Mouse (Mus musculus) embryo, embryonic 11.5 days (tissue): Measurements from ENCODE around the gene BC024063.
"Not testable (repeated sequence)": the region's sequence is repeated elsewhere in the genome, so short reads cannot be mapped to it uniquely, and the experiment has no call there.

Experiments
- DNase-seq: peaks from one replicate; pipeline ENCODE4 v3.0.0-alpha.2; 2012; ENCODE audit warnings: low read depth, low spot score

BC024063 gene

GRCm38 (mm10) chr10:82082728-82083621, at the start of gene BC024063:
TSS of gene BC024063 (plus strand) at chr10:82083353.
- DNase-seq: peak; percentile 56

GRCm38 (mm10) chr10:82042191-82042590, 41.0 kb upstream of the BC024063 start:
- no peak for DNase-seq

GRCm38 (mm10) chr10:82046603-82047002, 36.5 kb upstream of the BC024063 start:
- no peak for DNase-seq

- peak; percentile 91 for DNase-seq
These were observed 35.3 kb upstream of the BC024063 start, which contains the start of gene Zfp873 for GRCm38 (mm10) chr10:82047597-82048459. TSS of gene Zfp873 (plus strand) at chr10:82048123.

- DNase-seq: not testable (repeated sequence)
These were observed 34.7 kb upstream of the BC024063 start for GRCm38 (mm10) chr10:82048460-82048804.

GRCm38 (mm10) chr10:82083622-82083971, 444 bp downstream of the BC024063 start:
- not testable (repeated sequence) for DNase-seq

GRCm38 (mm10) chr10:82117206-82117605, 34.1 kb downstream of the BC024063 start:
- no peak for DNase-seq

- peak; percentile 82 for DNase-seq
These were observed 44.8 kb downstream of the BC024063 start, which contains the start of gene AU041133 for GRCm38 (mm10) chr10:82127850-82128401. TSS of gene AU041133 (plus strand) at chr10:82128013.

GRCm38 (mm10) chr10:82145282-82145681, 62.1 kb downstream of the BC024063 start:
- no peak for DNase-seq

- no peak for DNase-seq
These were observed 64.4 kb downstream of the BC024063 start for GRCm38 (mm10) chr10:82147571-82147970.
